Mouse (Mus musculus) ES-E14 (cell line): ENCODE measurements at regions not wholly inside any gene's neighbourhood (a gene's known extent, or its start where the extent isn't known, plus 50 kb on each side); places are given as distances from the start of the nearest gene placed in this dataset.
"Not testable (repeated sequence)": the region's sequence is repeated elsewhere in the genome, so short reads cannot be mapped to it uniquely, and the experiment has no call there.

Source experiments
- DNase-seq: peaks from one replicate; pipeline ENCODE4 v3.0.0-alpha.2; 2013; ENCODE audit warnings: low read depth, low spot score
- H3K27ac ChIP-seq: 2 replicates; pipeline ENCODE4 v1.5.1; 2012; ENCODE audit warnings: low read depth, mild to moderate bottlenecking, low read length, moderate library complexity, mixed read lengths; ENCODE audit not compliant: poor library complexity, insufficient read depth, severe bottlenecking
- H3K36me3 ChIP-seq: 2 replicates; pipeline ENCODE4 v1.6.1; 2012; ENCODE audit warnings: mild to moderate bottlenecking, low read length, moderate library complexity, mixed read lengths; ENCODE audit not compliant: control insufficient read depth, poor library complexity, insufficient read depth, severe bottlenecking
- H3K4me1 ChIP-seq, 2 experiments: fragments of 150-350 bp in 1 of 2; sonication (generic) in 1 of 2; 2 replicates each; pipeline ENCODE4 v1.6.1; 2012; ENCODE audit warnings: low read length in 2 of 2, mild to moderate bottlenecking in 1 of 2, mixed read lengths in 1 of 2; ENCODE audit not compliant: control insufficient read depth in 2 of 2, insufficient read depth in 2 of 2, poor library complexity in 1 of 2
- H3K4me3 ChIP-seq, 2 experiments: fragments of 150-350 bp in 1 of 2; sonication (generic) in 1 of 2; 2 replicates each; pipeline ENCODE4 v1.5.1; 2012; ENCODE audit warnings: low read length in 2 of 2, low read depth in 1 of 2, mild to moderate bottlenecking in 1 of 2, mixed read lengths in 1 of 2; ENCODE audit not compliant: insufficient read depth in 1 of 2, poor library complexity in 1 of 2, severe bottlenecking in 1 of 2
- H3K9ac ChIP-seq: 2 replicates; pipeline ENCODE4 v1.6.1; 2012; ENCODE audit warnings: low read depth, mild to moderate bottlenecking, low read length, mixed read lengths; ENCODE audit not compliant: poor library complexity, insufficient read depth, severe bottlenecking
- H3K9me3 ChIP-seq: fragments of 150-350 bp; sonication (generic); 2 replicates; pipeline ENCODE4 v1.6.1; 2012; ENCODE audit warnings: low read depth, mild to moderate bottlenecking, low read length; ENCODE audit not compliant: control insufficient read depth, insufficient read depth
- CHD2 ChIP-seq: IDR thresholded peaks from 2 replicates; pipeline ENCODE4 v1.6.1; 2014; ENCODE audit warnings: mild to moderate bottlenecking, low read depth, low read length, inconsistent platforms
- HCFC1 ChIP-seq: IDR thresholded peaks from 2 replicates; pipeline ENCODE4 v1.6.1; 2012; ENCODE audit warnings: low read length, inconsistent platforms, borderline replicate concordance; ENCODE audit not compliant: insufficient read depth
- MAFK ChIP-seq: IDR thresholded peaks from 2 replicates; pipeline ENCODE4 v1.6.1; 2014; ENCODE audit warnings: mild to moderate bottlenecking, low read depth, low read length, inconsistent platforms; ENCODE audit not compliant: insufficient read depth
- ZC3H11A ChIP-seq: IDR thresholded peaks from 2 replicates; pipeline ENCODE4 v1.6.1; 2012; ENCODE audit warnings: low read depth, mild to moderate bottlenecking, inconsistent platforms, low read length, borderline replicate concordance
- ZNF384 ChIP-seq: IDR thresholded peaks from 2 replicates; pipeline ENCODE4 v1.6.1; 2012; ENCODE audit warnings: low read depth, low read length, inconsistent platforms
- in situ Hi-C, 2 experiments: fragments of 600-800 bp; cut with MboI; formaldehyde crosslinking; loops; one replicate each; pipeline ENCODE4 v1.15.1; 2025; ENCODE audit warnings: low sequenced_read_pairs in 2 of 2, inconsistent platforms in 1 of 2; ENCODE audit not compliant: unreplicated experiment in 2 of 2

DNA sequence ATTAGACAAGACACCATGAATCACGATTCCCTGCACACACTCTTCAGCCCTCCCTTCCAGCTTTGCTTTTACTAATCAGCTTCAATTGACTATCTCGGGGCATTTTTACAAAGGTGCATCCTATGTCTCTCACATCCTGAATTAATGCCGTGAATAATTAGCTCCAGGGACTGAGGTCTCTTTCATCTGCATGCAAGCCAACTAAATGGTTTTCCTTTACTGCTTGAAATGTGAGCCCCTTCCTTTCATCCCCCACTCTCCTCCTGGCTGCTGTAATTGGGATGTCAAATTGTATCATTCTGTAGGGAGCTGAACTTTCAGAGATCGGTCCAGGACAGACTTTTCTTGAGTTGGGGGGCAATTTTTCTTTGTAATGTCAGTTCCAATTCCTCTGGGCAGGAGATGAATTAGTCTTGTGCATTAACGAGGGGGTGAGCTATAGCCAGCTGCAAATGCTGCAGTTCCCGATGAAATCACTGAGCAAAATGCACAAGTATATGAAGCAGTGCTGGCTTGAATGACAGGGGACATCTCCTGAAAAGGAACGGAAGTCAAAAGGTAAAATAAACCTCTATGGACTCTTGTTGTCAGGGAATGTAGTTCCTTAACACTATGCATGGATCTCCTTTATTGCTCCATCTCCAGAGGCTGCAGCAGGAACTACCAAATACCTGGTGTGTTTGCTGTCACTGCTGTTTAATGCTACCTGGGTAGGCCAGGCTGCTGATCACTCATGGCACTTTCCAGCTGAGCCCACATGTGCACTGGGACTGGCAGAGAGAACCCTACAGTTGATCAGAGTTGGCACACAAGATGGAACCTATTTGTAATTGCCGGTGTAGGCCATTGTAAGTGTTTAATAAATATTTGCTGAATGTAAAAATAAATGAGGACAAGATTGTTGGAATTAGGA is 1420.2 kb upstream of the Gm7489 start:
- peaks cover 2 to 5% of the 10 kb centered on the region in 2 experiments; a peak in 1 of 4 replicates for H3K4me1 ChIP-seq
- H3K36me3 ChIP-seq: no peaks in the 10 kb centered on the region
- H3K9ac ChIP-seq: no peak overlapping the region
- H3K4me3 ChIP-seq: no peak overlapping the region
- in situ Hi-C loops: loop anchor here in 1 of 2 experiments (25.0 kb wide), 1 partner anchor 552 kb away; no protein-coding TSS in a partner anchor
- TF ChIP-seq HCFC1: no peak
- no peak overlapping the region for H3K27ac ChIP-seq
- no peaks in the 10 kb centered on the region for H3K9me3 ChIP-seq
- DNase-seq: no peak

DNA sequence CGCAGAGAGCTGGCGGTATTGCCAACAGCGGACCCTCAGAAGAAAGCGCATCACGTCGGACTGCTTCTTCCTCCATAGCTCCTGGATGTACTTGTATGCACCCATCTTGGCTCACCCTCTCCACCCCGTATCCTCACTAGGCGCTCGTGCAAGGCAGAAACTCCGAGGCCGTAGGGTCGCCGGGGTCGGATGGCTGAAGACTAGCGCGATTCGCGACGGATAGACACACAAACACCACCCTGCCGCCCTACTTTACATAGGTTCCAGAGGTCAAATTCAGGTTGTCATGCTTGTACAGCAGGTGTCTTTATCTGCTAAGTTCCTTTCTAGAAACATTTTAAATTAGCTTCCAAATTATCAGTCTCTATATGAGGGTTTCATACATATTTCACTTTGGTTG is 1406.6 kb upstream of the Gm7489 start:
- Histone ChIP-seq H3K4me3 (peak overlapping the region; percentile 39 to 48; a peak in 3 of 4 replicates), H3K9ac (peak overlapping the region; percentile 52)
- H3K27ac ChIP-seq, H3K4me1 ChIP-seq, H3K36me3 ChIP-seq, in situ Hi-C loops, H3K9me3 ChIP-seq, DNase-seq: not testable (repeated sequence)

DNA sequence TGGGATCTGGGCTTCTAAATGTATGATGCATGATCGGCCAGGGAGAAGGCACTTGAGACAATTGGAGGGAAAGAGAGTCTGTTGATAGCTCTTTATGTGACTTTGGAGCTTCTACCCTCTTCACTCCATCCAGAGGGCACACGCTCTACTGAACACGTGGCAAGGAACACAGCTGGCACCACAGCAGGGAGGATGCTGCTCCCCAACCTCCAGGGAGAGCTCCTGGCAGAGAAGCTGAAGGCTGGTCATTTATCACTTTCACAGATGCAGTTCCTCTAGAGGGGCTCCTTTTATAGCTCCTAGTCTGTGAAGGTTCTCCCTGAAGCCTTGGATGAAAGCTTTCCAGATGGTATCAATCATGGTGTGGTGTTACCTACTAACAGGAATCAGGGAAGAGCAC is 1403.9 kb upstream of the Gm7489 start:
- Histone ChIP-seq H3K4me3 (no peak overlapping the region), H3K36me3 (no peaks in the 10 kb centered on the region), H3K9ac (no peak overlapping the region), H3K9me3 (no peaks in the 10 kb centered on the region), H3K4me1 (no peaks in the 10 kb centered on the region), H3K27ac (no peak overlapping the region)
- in situ Hi-C loops: no loop called here
- TF ChIP-seq CHD2 (no peak), HCFC1 (no peak), ZC3H11A (no peak), MAFK (no peak), ZNF384 (no peak)
- no peak for DNase-seq

DNA sequence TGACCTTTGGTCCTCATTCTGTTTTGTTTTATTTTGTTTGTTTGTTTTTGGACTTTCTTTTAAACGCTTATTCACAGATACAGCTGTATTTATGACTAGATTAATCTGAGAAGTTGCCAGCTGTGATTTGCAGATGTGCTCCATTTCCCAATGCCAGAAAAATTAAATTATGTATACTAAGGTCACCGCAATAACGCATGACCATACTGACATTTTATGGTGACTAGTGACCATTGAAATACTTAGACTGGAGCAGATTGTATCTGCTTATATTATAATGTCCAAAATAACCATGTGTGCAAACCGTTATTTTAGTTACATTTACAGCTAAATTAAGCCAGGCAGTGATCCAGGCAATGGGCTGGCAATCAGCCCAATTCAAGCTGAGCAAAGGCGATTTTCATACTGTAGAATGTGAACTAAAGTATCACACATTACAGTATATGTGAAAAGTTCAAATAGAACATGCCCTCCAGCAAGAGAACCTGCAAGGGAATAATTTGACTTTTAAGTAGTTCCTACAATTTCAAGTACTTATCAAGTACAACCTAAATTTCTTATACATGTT is 1401.0 kb upstream of the Gm7489 start:
- TF ChIP-seq ZNF384 (no peak), CHD2 (no peak), MAFK (no peak), ZC3H11A (no peak)
- H3K36me3 ChIP-seq: no peaks in the 10 kb centered on the region
- in situ Hi-C loops: no loop called here
- DNase-seq: no peak
- no peaks in the 10 kb centered on the region for H3K9me3 ChIP-seq
- no peak overlapping the region for H3K9ac ChIP-seq
- H3K27ac ChIP-seq: no peak overlapping the region
- no peaks in the 10 kb centered on the region for H3K4me1 ChIP-seq
- no peak overlapping the region for H3K4me3 ChIP-seq

- in situ Hi-C loops: no loop called here
- Histone ChIP-seq H3K9ac (no peak overlapping the region), H3K4me1 (no peaks in the 10 kb centered on the region), H3K9me3 (no peaks in the 10 kb centered on the region), H3K27ac (no peak overlapping the region), H3K4me3 (no peak overlapping the region), H3K36me3 (no peaks in the 10 kb centered on the region)
- no peak for DNase-seq
- TF ChIP-seq ZNF384: no peak
These were observed 1400.4 kb upstream of the Gm7489 start for GRCm38 (mm10) chr15:52484276-52484675.
